Mouse (Mus musculus): ENCODE measurements around the gene Ccdc57. TPM values are rescaled to one million over a fixed set of nuclear protein-coding genes. Genes with fewer than 3 reads are reported as not detected.

Ccdc57 gene
- polyA plus RNA-seq (2015; fragmentation: Nextera tagmentation; extraction: Ambion mirVana), result 1.7 and 2.3 TPM in 2 replicates

GRCm38 (mm10) chr11:120932564-120933398 is at the start of gene Ccdc57:
TSS of gene Ccdc57 (minus strand) at chr11:120932872.

GRCm38 (mm10) chr11:120948328-120948727 is 15.7 kb upstream of the Ccdc57 start, which contains the start of gene Slc16a3:
TSS of gene Slc16a3 (plus strand) at chr11:120948480.

GRCm38 (mm10) chr11:120823956-120824786 is 108.5 kb downstream of the Ccdc57 start, which contains the start of gene Fasn:
TSS of gene Fasn (minus strand) at chr11:120824547.

DNA sequence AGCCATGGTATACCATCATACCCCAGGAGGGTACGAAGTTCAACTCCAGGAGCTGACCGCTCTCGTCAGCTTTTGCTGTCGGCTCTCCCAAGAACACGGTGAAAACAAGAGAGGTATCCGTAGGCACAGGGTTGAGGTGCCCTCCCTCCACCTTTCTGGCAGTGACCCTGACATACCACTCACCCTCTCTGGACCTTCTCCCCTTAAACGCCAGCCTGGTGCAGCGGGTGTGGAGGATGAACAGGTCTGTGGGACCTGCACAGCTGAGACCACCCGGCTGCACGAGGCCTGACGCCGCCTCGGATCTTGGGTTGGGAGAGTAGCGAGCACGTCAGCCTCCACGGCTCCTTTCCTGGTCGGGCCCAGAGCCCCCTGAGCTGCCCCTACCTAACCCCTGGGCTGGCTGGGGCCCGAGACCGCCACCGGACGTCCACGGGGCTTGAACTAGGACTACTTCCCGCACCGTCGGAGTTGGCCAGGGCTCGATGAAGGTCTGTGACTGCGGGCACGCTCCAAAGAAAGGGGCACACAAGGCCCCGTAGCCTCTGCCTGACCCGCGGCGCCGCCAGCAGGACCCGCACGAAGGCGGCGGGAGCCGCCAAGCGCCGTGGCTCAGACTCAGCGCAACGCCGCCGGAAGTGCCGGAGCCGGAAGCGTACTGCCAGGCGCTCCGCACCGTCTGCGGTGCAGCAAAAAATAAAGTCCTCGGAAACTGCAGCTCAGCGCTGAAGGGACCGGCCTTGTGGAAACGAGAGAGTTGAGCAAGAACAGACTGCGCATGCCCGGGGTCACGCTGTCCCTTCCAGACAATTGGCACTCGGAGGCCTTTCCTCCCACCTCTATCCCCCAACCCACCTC is 136.7 kb downstream of the Ccdc57 start, which contains the start of gene Dus1l:
Gene Dus1l, minus strand, starts transcription at position 648 of the 858 bp plus-strand sequence.

GRCm38 (mm10) chr11:120784064-120784791 is 148.4 kb downstream of the Ccdc57 start, which contains the start of the genes Rfng and Gps1:
TSS of gene Rfng (minus strand) at chr11:120784207.
TSS of gene Gps1 (plus strand) at chr11:120784272.

Other genes starting within 250 kb of the Ccdc57 start
- gene Cenpx, start 219.1 kb downstream of the Ccdc57 start, polyA plus RNA-seq (2015; fragmentation: Nextera tagmentation; extraction: Ambion mirVana), result 94.9 and 105 TPM in 2 replicates
- 21.2 and 22.0 TPM in 2 replicates for gene Lrrc45, start 218.9 kb downstream of the Ccdc57 start, polyA plus RNA-seq (2015; fragmentation: Nextera tagmentation; extraction: Ambion mirVana)
- 10.7 and 14.6 TPM in 2 replicates for gene Rac3, start 211.4 kb downstream of the Ccdc57 start, polyA plus RNA-seq (2015; fragmentation: Nextera tagmentation; extraction: Ambion mirVana)
- gene Dcxr, start 205.6 kb downstream of the Ccdc57 start, polyA plus RNA-seq (2015; fragmentation: Nextera tagmentation; extraction: Ambion mirVana), result 31.5 and 35.7 TPM in 2 replicates
- 81.7 and 93.4 TPM in 2 replicates for gene Cbr2, start 200.8 kb downstream of the Ccdc57 start, polyA plus RNA-seq (2015; fragmentation: Nextera tagmentation; extraction: Ambion mirVana)
- 1.5 and 2.2 TPM in 2 replicates for gene Hmga1b, start 170.1 kb downstream of the Ccdc57 start, polyA plus RNA-seq (2015; fragmentation: Nextera tagmentation; extraction: Ambion mirVana)
- gene Rfng, start 148.7 kb downstream of the Ccdc57 start, polyA plus RNA-seq (2015; fragmentation: Nextera tagmentation; extraction: Ambion mirVana), result 19.7 and 20.3 TPM in 2 replicates
- 118 and 123 TPM in 2 replicates for gene Gps1, start 148.6 kb downstream of the Ccdc57 start, polyA plus RNA-seq (2015; fragmentation: Nextera tagmentation; extraction: Ambion mirVana)
- 38.1 and 41.2 TPM in 2 replicates for gene Dus1l, start 136.5 kb downstream of the Ccdc57 start, polyA plus RNA-seq (2015; fragmentation: Nextera tagmentation; extraction: Ambion mirVana)
- gene Fasn, start 108.3 kb downstream of the Ccdc57 start, polyA plus RNA-seq (2015; fragmentation: Nextera tagmentation; extraction: Ambion mirVana), result 17.8 and 30.1 TPM in 2 replicates
- 109 and 117 TPM in 2 replicates for gene Slc16a3, start 15.6 kb upstream of the Ccdc57 start, polyA plus RNA-seq (2015; fragmentation: Nextera tagmentation; extraction: Ambion mirVana)
- gene Csnk1d, start 58.5 kb upstream of the Ccdc57 start, polyA plus RNA-seq (2015; fragmentation: Nextera tagmentation; extraction: Ambion mirVana), result 69.5 and 78.5 TPM in 2 replicates
- not detected in 2 replicates for gene Cd7, start 106.5 kb upstream of the Ccdc57 start, polyA plus RNA-seq (2015; fragmentation: Nextera tagmentation; extraction: Ambion mirVana)
- gene Sectm1b, start 130.7 kb upstream of the Ccdc57 start, polyA plus RNA-seq (2015; fragmentation: Nextera tagmentation; extraction: Ambion mirVana), result 0.11 TPM in 2 replicates
- gene Sectm1a, start 148.3 kb upstream of the Ccdc57 start, polyA plus RNA-seq (2015; fragmentation: Nextera tagmentation; extraction: Ambion mirVana), result 0.10 TPM in 1 of 2 replicates, not detected in the other
- not detected in 2 replicates for gene Tex19.2, start 185.8 kb upstream of the Ccdc57 start, polyA plus RNA-seq (2015; fragmentation: Nextera tagmentation; extraction: Ambion mirVana)
- gene Tex19.1, start 213.3 kb upstream of the Ccdc57 start, polyA plus RNA-seq (2015; fragmentation: Nextera tagmentation; extraction: Ambion mirVana), result 0.15 TPM in 1 of 2 replicates, not detected in the other
- gene Uts2r, start 227.4 kb upstream of the Ccdc57 start, polyA plus RNA-seq (2015; fragmentation: Nextera tagmentation; extraction: Ambion mirVana), result not detected in 2 replicates